Mouse (Mus musculus): ENCODE measurements around the gene Hipk4.

The Hipk4 gene

DNA sequence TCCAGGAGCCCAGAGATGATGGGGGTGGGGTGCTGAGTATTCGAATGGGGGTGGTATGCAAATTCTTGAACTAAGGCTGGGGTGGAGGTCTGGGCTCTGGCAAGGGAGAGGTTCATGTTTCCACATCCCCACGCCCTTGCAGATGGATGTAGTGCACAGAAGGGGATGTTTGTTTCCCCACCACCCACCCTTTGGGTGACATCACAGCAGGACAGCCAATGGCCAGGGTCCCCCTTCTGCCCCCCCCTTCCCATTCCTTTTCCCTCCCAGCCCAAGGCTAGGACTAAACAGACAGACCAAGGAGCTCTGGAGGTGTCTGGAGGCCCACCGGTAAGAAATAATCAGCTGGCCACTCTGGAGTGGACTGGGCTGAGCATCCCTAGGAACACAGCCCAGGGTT is 24.0 kb upstream of the Hipk4 start, which contains the start of gene Prx:
Gene Prx (plus strand): TSS at position 289 of the 400 bp plus-strand sequence.
- DNase-seq, result no peak

DNA sequence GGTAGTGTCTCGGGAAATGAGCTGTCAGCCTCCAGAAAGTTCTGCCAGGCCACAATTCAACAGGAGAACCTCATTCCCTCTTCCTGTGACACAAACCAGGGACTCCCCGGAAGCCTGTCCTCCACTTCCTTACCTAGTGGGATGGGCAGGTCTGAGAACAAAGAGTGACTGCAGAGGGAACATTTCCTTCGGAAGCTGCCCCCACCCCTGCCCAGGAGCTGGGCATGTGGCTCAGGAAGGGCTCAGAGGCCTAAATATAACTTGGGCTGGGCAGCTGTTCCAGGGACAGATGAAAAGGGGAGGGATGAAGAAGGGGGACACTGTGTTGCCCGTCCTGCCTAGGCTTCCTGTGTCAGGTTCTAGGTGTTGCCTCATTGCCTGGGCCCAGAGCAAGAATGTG is 21.4 kb upstream of the Hipk4 start:
- peak; percentile 56 for DNase-seq

DNA sequence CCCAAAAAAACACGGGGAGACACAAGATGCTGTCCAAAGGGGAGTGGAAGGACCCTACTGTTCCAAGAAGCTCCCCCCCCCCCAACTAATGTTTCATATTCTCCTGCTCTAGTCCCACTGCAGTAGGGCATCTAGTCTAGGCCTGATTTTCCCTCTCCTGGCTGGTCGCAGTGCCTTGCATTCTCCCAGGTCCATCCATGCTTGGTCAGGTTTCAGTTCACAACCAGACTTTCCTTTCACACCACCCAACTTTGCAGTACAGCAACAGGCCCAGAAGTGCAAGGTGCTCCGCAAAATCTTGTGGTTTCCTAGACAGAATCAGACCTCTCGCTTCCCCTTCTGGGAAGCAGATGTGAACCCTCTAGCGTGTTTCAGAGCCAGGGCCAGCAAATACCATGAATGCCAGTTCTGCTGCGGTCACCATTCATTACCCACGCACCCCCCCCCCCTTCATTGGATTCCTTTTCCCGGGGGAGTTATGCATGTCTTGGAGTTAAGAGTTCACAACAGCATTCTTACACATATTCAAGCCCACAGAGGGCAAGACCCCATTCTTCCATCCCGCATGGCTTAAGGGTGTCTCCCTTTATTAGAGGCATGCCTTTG is 16.2 kb upstream of the Hipk4 start:
- no peak for DNase-seq

DNA sequence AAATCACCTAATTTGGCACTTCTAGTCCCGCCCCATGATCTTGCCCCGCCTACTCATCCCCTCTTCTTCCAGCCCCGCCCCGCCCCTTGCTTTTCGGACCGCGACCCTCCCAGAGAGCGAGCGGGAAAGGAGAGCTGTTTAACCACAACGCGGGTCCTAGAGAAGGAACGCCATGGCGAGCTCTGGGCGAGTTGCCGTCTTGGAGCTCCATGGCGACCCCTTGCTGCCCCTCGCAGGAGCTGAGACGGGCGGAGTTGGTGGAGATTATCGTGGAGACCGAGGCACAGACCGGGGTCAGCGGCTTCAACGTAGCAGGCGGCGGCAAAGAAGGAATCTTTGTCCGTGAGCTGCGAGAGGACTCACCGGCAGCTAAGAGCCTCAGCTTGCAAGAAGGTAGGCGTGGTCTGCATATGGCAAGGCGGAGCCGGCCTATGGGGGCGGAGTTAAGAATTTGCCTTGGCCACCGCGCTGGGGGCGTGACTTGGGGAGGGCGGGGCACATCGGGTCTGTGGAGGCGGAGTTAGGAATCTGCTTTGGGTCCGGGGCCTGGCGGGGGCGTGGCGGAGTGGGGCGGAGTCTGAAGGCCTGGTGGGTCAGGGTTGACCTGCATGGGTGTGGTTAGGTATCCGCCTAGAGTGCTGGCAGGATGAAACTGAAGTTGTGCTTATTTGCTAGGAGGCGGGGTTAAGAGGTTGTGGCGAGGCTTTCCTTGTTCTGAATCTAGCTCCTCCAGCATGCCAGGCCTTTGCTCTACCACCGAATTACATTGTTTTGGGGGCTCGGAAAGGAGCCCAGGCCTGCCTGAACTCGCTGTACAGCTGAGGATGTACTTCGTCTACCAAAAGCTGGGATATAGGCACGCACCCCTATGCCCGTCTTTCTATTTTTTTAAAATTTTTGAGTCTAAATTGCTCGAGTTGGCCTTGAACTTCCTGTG is 15.1 kb upstream of the Hipk4 start:
- DNase-seq, result peak; percentile 99

DNA sequence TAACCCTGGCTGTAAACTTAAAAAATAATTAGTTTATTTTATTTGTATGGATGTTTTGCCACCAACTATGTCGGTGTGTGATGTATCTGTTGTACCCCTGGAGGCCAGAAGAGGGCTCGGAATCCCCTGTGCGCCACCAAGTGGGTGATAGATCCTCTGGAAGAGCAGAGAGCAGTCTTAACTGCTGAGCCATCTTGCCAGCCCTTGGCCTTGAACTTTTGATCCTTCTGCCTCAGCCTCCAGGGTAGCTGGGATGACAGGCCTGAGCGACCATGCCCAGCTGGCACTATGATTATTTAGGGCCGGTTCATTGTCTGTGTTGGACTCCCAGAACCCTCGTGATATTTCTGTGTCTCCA is 14.4 kb upstream of the Hipk4 start:
- DNase-seq, result peak; percentile 78

DNA sequence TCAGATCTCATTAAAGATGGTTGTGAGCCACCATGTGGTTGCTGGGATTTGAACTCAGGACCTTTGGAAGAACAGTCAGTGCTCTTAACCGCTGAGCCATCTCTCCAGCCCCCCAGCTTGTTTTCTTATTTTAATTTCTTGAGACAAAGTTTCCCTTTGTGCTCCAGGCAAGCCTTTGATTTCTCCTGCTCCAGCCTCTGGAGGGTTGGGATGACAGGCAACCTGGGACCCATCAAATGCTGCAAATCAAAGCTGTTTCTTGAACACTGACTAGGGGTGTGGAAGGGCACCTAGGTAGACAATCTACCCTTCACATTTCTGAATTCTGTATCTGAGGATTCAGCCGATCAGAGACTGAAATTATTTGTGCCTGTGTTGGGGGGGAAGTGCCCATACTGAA is 12.3 kb upstream of the Hipk4 start:
- no peak for DNase-seq

DNA sequence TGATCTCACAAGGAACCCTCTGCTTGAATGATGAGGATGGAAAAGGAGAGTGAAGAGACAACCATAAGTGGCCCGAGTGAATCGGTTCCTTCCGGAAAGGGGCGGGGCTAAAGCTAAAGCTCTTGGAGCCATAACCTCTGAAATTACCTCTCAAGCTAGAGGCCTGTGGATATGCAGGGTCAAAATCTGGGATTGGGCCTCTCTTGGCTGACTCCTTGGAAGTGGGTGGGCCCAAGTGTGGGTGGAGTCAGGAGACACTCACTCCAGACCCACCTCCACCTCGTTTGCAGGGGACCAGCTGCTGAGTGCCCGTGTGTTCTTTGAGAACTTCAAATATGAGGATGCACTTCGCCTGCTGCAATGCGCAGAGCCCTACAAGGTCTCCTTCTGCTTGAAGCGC is 8.1 kb upstream of the Hipk4 start:
- no peak for DNase-seq

DNA sequence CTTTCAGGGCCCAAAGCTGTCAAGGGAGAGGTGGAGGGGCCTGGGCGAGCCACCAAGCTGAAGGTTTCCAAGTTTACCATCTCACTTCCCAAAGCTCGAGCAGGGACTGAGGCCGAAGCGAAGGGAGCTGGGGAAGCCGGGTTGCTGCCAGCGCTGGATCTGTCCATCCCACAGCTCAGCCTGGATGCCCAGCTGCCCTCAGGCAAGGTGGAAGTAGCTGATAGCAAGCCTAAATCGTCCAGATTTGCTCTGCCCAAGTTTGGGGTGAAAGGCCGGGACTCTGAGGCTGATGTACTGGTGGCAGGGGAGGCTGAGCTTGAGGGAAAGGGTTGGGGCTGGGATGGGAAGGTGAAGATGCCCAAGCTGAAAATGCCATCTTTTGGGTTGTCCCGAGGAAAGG is 4.8 kb upstream of the Hipk4 start:
- DNase-seq, result no peak

DNA sequence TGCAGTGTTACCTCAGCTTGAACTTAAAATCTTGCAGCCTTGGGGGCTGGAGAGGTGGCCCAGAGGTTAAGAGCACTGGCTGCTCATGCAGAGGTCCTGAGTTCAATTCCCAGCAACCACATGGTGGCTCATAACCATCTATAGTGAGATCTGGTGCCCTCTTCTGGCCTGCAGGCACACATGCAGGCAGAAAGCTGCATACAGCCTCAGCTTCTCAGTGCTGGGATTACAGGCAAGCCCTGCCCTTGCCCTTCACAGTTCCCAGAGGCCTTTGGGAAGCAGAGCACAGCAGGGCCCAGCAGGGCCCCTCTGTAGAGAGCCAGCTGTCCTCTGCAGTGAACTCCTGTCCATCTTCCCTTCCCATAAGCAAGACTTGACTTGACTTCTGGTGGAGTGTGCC is 3.0 kb upstream of the Hipk4 start:
- no peak for DNase-seq

DNA sequence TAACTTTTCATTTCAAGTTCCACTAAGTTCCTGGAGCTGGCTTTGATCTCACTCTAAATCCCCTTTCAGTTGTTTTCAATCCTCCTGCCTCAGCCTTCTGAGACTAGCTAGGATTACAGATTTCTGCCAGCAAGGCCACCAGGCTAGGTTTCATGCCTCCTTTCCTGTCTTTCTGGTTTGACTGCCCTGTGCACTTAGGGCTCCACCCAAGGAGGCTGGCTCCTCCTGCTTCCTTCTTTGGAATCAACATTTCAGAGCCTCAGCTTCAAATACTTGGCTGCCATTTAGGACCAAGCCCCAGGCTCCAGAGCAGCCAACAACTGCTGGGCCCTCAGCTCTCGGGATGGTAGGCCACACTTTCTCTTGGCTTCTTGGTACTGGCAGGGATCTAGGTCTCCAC is 2.5 kb upstream of the Hipk4 start:
- no peak for DNase-seq

DNA sequence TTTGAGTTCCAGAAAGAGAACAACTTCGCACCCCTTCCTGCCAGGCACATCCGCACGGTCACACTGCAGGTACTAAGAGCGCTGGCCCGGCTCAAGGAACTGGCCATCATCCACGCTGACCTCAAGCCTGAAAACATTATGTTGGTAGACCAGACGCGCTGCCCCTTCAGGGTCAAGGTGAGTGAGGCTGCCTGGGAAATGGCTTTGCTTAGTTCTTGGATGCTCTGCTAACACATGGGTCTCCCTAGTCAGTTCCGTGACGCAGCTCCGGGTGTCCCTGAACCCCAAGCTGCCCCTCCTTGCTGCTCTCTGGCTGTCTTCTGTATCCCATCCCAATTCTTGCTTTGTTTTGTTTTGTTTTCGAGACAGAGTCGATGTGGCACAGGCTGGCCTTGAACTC is 738 bp downstream of the Hipk4 start:
- no peak for DNase-seq

DNA sequence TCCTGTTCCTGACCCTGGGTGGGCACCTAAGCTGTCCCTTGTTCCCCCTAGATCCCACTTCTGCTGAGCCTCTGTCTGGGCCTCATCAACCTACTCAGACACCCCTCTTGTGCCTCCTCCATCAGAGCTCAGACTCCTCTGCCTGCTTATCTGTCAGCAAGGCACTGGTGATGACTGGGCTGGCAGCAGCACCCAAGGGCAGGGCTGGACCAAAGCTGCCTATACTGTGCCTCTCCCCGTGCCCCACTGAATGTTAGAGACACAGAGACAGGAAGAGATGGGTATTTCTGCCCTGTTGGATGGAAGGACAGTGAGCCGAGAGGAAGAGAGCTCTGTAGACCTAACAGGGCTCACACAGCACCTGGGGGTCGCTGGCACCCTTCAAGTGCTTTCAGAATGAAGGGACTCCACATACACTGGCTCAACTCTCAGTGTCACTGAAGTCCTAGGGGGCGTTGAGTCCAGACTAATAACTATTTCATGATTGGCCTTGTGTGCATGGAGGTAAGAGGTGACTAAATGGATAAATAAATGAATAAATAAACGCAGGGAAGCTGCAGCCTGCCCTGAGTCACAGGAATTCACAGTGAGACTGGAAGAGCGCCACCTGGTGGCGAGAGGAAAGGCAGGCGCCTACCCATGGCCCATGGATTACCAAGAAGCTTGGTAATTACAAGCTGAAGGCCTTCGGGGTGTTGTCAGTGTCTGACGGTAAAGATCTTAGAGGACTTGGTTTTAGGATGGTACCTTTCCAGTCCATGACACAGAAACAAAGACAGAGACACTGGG is 3.2 kb downstream of the Hipk4 start:
- DNase-seq, result peak; percentile 84

DNA sequence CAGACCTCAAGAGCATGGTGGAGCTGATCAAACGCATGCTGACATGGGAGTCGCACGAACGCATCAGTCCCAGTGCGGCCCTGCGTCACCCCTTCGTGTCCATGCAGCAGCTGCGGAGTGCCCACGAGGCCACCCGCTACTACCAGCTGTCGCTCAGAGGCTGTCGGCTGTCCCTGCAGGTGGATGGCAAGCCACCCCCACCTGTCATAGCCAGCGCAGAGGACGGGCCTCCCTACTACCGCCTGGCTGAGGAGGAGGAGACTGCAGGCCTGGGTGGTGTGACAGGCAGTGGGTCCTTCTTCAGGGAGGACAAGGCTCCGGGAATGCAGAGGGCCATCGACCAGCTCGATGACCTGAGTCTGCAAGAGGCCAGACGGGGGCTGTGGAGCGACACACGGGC is 6.0 kb downstream of the Hipk4 start:
- DNase-seq, result no peak

DNA sequence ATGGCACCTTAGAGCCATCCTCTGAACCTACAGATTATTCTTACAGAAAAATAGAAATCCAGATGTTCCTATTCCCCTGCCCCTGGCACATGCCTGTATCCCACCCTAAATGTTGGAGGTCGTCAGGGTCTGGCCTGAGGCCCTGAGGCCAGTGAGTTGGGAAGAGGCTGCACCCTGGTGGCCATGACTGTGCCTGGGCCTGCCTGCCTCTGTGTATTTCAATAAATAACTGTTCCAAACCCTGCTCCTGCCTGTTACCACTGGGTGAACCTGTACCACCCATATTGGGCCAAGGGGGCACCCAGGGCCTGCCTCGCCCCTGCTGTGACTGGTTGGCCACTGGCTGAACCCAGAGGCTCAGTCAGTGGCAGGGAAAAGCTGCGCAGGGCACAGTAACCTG is 7.9 kb downstream of the Hipk4 start:
- DNase-seq, result no peak

DNA sequence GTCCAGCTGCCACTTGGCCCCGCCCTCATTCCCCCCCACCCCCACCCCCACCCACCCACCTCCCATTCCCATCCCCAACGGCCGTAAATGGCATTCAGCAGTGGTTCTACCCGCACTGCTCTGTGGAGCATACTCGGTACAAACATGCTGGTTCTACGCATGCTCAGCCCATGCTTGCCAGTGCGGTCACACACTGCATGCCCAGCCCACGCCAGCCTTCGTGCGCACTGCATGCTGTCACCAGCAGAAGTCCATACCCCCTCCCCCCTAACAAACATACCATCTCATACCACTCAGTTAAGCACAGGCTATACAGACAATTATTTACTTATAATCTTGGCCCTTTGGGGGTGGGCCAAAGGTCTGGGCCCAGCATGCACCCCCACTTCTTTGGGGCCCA is 8.6 kb downstream of the Hipk4 start:
- no peak for DNase-seq

DNA sequence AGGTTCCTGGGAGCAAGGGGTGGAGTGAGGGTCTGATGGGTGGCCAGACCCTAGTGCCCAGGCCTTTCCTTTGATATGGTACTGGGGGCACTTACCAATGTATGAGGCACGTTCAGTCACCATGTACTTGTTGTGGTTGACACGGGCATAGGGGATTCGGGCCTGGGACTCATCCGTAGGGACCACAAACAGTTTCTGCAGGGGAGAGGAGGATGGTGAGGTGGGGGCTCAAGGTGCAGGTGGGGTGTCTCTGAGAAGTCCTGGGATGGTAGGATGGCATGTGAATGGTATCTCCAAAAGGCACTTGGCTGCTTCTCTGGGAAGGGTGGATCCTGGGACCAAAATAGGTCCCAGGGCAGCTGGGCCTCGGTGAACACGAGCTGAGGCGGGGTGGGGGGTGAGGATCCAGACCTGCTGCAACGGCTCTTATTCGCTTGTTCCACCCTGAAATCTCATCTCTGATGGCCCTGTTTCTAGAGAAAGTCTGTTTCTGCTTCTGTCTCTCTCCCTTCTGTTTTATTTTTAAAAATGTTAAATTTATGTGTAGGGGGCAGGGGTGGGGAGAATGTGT is 9.5 kb downstream of the Hipk4 start:
- no peak for DNase-seq

DNA sequence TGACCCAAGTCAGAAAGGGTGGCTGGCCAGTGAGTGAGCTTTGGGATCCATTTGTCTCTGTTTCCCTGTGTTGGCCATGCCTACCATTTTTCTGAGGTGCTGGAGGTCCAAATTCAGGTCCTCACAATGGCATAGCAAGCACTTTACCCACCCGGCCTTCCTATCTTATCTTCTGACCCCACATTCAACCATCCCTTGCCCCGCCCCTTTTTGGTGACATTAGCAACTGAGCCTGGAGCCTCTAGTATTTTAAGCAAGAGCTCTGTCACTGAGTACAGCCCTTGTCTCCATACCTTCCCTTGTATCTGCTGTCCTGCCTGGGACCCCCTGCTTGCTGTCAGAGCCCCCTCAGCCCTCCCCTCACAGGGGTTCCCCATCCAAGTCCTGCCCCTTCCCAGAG is 12.3 kb downstream of the Hipk4 start:
- DNase-seq, result no peak

DNA sequence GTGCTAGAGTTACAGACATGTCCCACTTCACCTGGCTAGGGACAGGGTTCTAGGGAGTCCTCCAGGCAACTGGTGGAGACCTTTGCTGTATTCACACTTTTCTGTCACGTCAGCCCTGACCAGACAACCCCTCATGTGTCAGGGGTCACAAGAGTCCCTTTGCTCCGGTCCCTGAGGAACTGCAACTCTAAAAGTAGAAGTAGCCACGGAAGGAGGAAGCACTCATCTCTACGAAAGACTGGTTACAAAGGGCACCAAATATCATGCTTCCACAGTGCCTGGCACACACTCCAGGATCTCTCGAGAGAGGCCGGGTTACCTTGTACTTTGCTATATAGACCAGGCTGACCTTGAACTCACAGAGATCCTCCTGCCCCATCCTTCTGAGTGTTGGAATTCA is 13.6 kb downstream of the Hipk4 start:
- DNase-seq, result no peak

DNA sequence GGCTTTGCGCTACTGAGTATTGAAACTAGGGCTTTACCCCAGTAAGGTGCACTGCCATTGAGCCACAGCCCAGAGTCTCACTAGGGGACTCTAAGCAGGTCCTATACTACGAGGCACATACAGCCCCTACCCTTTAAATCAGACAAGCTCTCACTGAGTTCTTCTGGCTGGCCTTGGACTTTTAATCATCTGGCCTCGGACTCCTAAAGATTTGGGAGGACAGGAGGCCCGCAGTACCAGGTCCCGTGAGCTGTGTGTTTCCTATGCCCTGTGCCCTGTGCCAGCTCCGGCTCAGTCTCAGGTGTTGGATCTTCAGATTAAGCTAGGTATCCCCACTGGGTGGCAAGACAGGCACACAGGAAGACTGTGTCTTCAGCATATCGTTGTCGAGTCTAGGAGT is 14.9 kb downstream of the Hipk4 start:
- no peak for DNase-seq

DNA sequence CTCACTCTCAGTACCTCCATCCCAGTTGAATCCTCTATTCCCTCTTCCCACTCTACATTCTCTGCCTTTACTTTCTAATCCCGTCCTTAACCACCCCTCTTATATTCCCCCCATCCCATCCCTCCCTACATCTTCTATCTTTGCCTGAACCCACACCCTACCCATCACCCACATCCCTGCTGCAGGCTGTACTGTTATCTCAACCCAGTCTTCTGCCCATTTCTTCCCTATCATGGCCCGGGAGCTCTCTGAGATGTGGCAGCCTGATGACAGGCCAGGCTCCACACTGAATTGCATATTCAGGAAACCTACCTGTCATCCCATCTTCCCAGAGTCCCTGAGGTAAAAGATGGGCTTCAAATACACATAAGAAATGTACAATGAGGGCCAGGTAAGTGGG is 15.7 kb downstream of the Hipk4 start:
- DNase-seq, result no peak

DNA sequence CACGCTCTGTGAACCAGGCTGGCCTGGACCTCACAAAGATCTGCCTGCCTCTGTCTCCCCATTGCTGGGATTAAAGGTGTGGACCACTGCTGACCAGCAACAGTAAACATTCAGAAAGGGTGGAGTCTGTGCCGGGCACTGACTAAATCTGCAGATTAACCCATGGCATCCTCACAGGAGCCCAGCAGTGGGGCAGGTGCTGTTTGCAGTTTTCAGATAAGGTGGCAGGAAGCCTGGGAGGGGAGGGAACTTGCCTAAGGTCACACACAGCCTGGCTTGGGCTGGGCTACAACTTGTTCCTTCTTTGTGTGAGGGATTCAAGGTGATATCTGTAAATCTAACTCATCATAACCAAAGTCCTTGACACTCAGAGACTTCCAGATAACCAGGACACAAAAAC is 17.5 kb downstream of the Hipk4 start:
- no peak for DNase-seq

DNA sequence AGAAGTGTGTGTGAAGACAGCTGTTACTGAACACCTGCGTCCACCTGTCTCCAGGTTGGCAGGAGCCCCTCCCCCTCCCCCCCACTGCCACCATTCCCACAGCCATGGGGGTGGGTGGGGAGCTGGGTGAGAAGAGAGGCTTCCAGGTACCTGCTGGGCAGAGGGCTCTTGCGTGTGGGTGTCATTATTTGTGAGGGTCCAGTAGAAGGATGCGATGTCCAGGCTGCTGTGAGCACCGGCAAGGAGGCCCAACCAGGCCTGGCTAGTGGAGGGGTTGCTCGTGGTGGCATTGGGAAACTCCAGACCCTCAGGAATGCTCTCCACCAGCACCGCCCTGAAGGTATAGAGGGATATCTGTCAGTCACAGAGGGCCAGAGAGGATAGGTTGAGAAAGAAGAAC is 17.9 kb downstream of the Hipk4 start:
- no peak for DNase-seq

DNA sequence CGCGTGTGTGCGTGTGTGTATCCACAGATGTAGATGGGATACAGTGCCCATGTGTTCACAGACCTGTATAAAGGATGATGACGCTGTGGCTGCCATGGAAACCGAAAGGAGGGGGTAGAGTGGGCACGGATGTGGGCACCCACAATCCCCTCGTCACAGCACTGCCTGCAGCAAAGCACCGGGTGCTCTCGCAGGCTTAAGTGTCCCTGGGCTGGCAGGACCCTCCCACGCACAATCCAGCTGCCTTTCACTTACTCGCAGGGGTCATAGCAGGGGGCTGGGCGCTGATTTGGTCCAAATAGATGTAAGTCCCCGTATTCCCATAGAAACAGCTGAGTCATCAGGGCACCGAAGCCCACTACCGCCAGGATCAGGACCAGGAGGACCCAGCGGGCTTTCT is 18.4 kb downstream of the Hipk4 start:
- DNase-seq, result no peak

DNA sequence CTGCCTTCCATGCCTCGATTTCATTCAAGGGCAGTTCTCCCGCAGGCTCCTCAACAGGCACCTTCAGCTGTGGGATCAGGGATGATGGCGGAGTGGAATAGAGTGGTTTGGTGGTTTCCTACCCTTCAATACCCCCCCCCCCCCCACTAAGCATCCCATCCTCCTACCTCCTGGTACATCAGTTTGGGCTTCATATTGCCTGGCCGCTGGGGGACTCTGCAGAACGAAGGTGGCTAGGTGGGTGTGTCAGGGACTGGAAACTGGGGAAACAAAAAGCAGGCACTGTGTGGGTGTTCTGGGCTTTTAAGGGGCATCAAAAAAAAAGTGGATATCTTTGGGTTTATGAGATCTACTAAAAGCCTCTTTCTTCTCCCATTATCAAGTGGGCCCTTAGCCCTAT is 18.9 kb downstream of the Hipk4 start:
- DNase-seq, result no peak
